ENCODE assay signal across 9 mouse cellular contexts in genomic region chr6:99684899-99685298, GRCm38 (mm10). TPM values are rescaled to one million over a fixed set of nuclear protein-coding genes. Genes with fewer than 3 reads are reported as not detected.
A peak's percentile ranks its signal among the peaks of the same experiment; 100 is the strongest.
DNase-seq lines count a peak whose midpoint lies in the region; ATAC-seq and TF ChIP-seq lines count a peak whose summit lies in the region.
"Had no signal": no experiment of that assay in that cellular context is flagged by ENCODE, and none has a peak within 500 bp of the region (broad histone marks: within the 10 kb centered on the region; RNA-seq: fewer than 3 reads in every experiment).

No protein-coding gene starts in this region.

- peak; percentile 71 for TF ChIP-seq CTCF in hindbrain, postnatal 0 days (IDR thresholded peaks at IDR 0.05; ENCODE audit: low read depth)

- WGBS in hindbrain, postnatal 0 days, result 54% methylated on average over 5 of the region's 5 CpGs
- WGBS in hindbrain, embryonic 12.5 days, result 54% methylated on average over 5 of the region's 5 CpGs
- 57% methylated on average over 5 of the region's 5 CpGs for WGBS in intestine, embryonic 16.5 days
- 60% methylated on average over 5 of the region's 5 CpGs for WGBS in forebrain, embryonic 13.5 days

- DNase-seq in hindbrain, postnatal 0 days (ENCODE audit: low spot score), result peak; percentile 39
- peak; percentile 72 for DNase-seq in CD4-positive helper T cell, adult 2 months (ENCODE audit: low read depth, low spot score)
- DNase-seq in adipocyte (ENCODE audit: low spot score), result peak; percentile 22
- DNase-seq in gastrocnemius, adult 8-10 months (ENCODE audit: low spot score in 2 of 2), result no peak

- no peak overlapping the region for H3K4me2 ChIP-seq in hindbrain, postnatal 0 days (ENCODE audit: low read depth, low read length)
- no peak overlapping the region for H3K4me2 ChIP-seq in hindbrain, embryonic 12.5 days (replicated peaks)
- H3K4me2 ChIP-seq in intestine, embryonic 16.5 days (ENCODE audit: low read depth, low read length), result no peak overlapping the region
- H3K4me2 ChIP-seq in forebrain, embryonic 13.5 days, result no peak overlapping the region

- H3K9me3 ChIP-seq in hindbrain, postnatal 0 days (ENCODE audit: low read length), result no peaks in the 10 kb centered on the region
- no peaks in the 10 kb centered on the region; the same call in 1 of the 2 replicates for H3K9me3 ChIP-seq in hindbrain, embryonic 12.5 days (replicated peaks)
- H3K9me3 ChIP-seq in intestine, embryonic 16.5 days (ENCODE audit: control insufficient read depth, low read length), result no peaks in the 10 kb centered on the region
- H3K9me3 ChIP-seq in forebrain, embryonic 13.5 days (replicated peaks), result peaks cover 4% of the 10 kb centered on the region

- no peaks in the 10 kb centered on the region for H3K27me3 ChIP-seq in hindbrain, postnatal 0 days (ENCODE audit: insufficient read depth, low read length)
- H3K27me3 ChIP-seq in hindbrain, embryonic 12.5 days, result 0 out of 2 replicates have a peak, but pooled peaks cover 2% of the 10 kb centered on the region
- peaks cover 3% of the 10 kb centered on the region; the same call in 1 of the 2 replicates for H3K27me3 ChIP-seq in intestine, embryonic 16.5 days (replicated peaks; ENCODE audit: control insufficient read depth, insufficient read depth, low read length)
- H3K27me3 ChIP-seq in forebrain, embryonic 13.5 days, result 0 out of 2 replicates have a peak, but pooled peaks cover 6% of the 10 kb centered on the region

- H3K27ac ChIP-seq in hindbrain, postnatal 0 days, result no peak overlapping the region
- no peak overlapping the region for H3K27ac ChIP-seq in hindbrain, embryonic 12.5 days
- no peak overlapping the region for H3K27ac ChIP-seq in intestine, embryonic 16.5 days (ENCODE audit: low read length)
- H3K27ac ChIP-seq in forebrain, embryonic 13.5 days, result no peak overlapping the region

- H3K4me1 ChIP-seq in hindbrain, postnatal 0 days (ENCODE audit: insufficient read depth, low read length), result no peaks in the 10 kb centered on the region
- H3K4me1 ChIP-seq in hindbrain, embryonic 12.5 days, result no peaks in the 10 kb centered on the region
- no peaks in the 10 kb centered on the region for H3K4me1 ChIP-seq in intestine, embryonic 16.5 days (ENCODE audit: control insufficient read depth, insufficient read depth, low read length)
- H3K4me1 ChIP-seq in forebrain, embryonic 13.5 days, result no peaks in the 10 kb centered on the region

- H3K9ac ChIP-seq in hindbrain, postnatal 0 days (replicated peaks; ENCODE audit: low read length), result no peak overlapping the region
- H3K9ac ChIP-seq in hindbrain, embryonic 12.5 days, result no peak overlapping the region
- H3K9ac ChIP-seq in intestine, embryonic 16.5 days (ENCODE audit: low read depth, low read length), result no peak overlapping the region
- no peak overlapping the region for H3K9ac ChIP-seq in forebrain, embryonic 13.5 days

- H3K36me3 ChIP-seq in hindbrain, postnatal 0 days (ENCODE audit: insufficient read depth, low read length), result no peaks in the 10 kb centered on the region
- no peaks in the 10 kb centered on the region for H3K36me3 ChIP-seq in hindbrain, embryonic 12.5 days
- H3K36me3 ChIP-seq in intestine, embryonic 16.5 days (ENCODE audit: control insufficient read depth, insufficient read depth, low read length), result no peaks in the 10 kb centered on the region
- H3K36me3 ChIP-seq in forebrain, embryonic 13.5 days (ENCODE audit: poor library complexity, severe bottlenecking), result no peaks in the 10 kb centered on the region

- ATAC-seq in hindbrain, postnatal 0 days, result no peak
- no peak for ATAC-seq in hindbrain, embryonic 12.5 days (ENCODE audit: low FRiP score)
- ATAC-seq in megakaryocyte progenitor cell, adult 5-6 weeks (replicated peaks; ENCODE audit: poor library complexity), result peak; percentile 84
- no peak for ATAC-seq in intestine, embryonic 16.5 days
- no peak for ATAC-seq in forebrain, embryonic 13.5 days

- no peak overlapping the region for H3K4me3 ChIP-seq in hindbrain, postnatal 0 days (ENCODE audit: low read length)
- H3K4me3 ChIP-seq in hindbrain, embryonic 12.5 days, result no peak overlapping the region
- H3K4me3 ChIP-seq in intestine, embryonic 16.5 days (ENCODE audit: low read length), result no peak overlapping the region
- no peak overlapping the region for H3K4me3 ChIP-seq in forebrain, embryonic 13.5 days

RNA-seq across cellular contexts. Expression of gene Gpr27, which starts 7.6 kb away (rescaled TPM):
- total RNA-seq in hindbrain, postnatal 0 days (2014; rRNA removed), result 71.2 and 101 TPM in 2 replicates
- polyA plus RNA-seq in hindbrain, postnatal 0 days (2015; fragmentation: Nextera tagmentation; extraction: Ambion mirVana), result 18.8 and 19.8 TPM in 2 replicates
- 7.8 and 10.2 TPM in 2 replicates for polyA plus RNA-seq in hindbrain, embryonic 12.5 days (2016; fragmentation: Nextera tagmentation; extraction: Ambion mirVana)
- total RNA-seq in megakaryocyte progenitor cell, adult 5-6 weeks (2015), result 0.10 TPM in 1 of 2 replicates, not detected in the other
- not detected in 2 replicates for total RNA-seq in megakaryocyte progenitor cell, adult 5-6 weeks (2017)
- 1.2 TPM in 2 replicates for polyA plus RNA-seq in intestine, embryonic 16.5 days (2015; fragmentation: Nextera tagmentation; extraction: Ambion mirVana)
- total RNA-seq in gastrocnemius, adult 8-10 months (2022), result under 1 TPM; 0.34 to 0.87 (median 0.66) TPM
- 6.6 and 7.6 TPM in 2 replicates for polyA plus RNA-seq in forebrain, embryonic 13.5 days (2015; fragmentation: Nextera tagmentation; extraction: Ambion mirVana)

RNA-seq across cellular contexts. Expression of gene Gm20696, which starts 18.3 kb away (rescaled TPM):
- 2.9 and 3.6 TPM in 2 replicates for total RNA-seq in hindbrain, postnatal 0 days (2014; rRNA removed)
- polyA plus RNA-seq in hindbrain, postnatal 0 days (2015; fragmentation: Nextera tagmentation; extraction: Ambion mirVana), result 2.3 and 2.5 TPM in 2 replicates
- polyA plus RNA-seq in hindbrain, embryonic 12.5 days (2016; fragmentation: Nextera tagmentation; extraction: Ambion mirVana), result 4.4 and 4.6 TPM in 2 replicates
- 5.9 and 11.8 TPM in 2 replicates for total RNA-seq in megakaryocyte progenitor cell, adult 5-6 weeks (2015)
- 2.7 and 3.5 TPM in 2 replicates for total RNA-seq in megakaryocyte progenitor cell, adult 5-6 weeks (2017)
- 1.7 and 2.4 TPM in 2 replicates for polyA plus RNA-seq in intestine, embryonic 16.5 days (2015; fragmentation: Nextera tagmentation; extraction: Ambion mirVana)
- 1 to 10 TPM in 1 of 4 experiments, under 1 TPM in 3; 0.72 to 1.3 (median 0.81) TPM for total RNA-seq in gastrocnemius, adult 8-10 months (2022)
- 3.8 and 3.9 TPM in 2 replicates for polyA plus RNA-seq in forebrain, embryonic 13.5 days (2015; fragmentation: Nextera tagmentation; extraction: Ambion mirVana)

RNA-seq across cellular contexts. Expression of gene Eif4e3, which starts 18.3 kb away (rescaled TPM):
- 6.5 and 6.7 TPM in 2 replicates for total RNA-seq in hindbrain, postnatal 0 days (2014; rRNA removed)
- polyA plus RNA-seq in hindbrain, postnatal 0 days (2015; fragmentation: Nextera tagmentation; extraction: Ambion mirVana), result 6.5 and 6.6 TPM in 2 replicates
- 11.0 and 11.2 TPM in 2 replicates for polyA plus RNA-seq in hindbrain, embryonic 12.5 days (2016; fragmentation: Nextera tagmentation; extraction: Ambion mirVana)
- total RNA-seq in megakaryocyte progenitor cell, adult 5-6 weeks (2015), result 19.4 and 23.6 TPM in 2 replicates
- 19.8 and 20.8 TPM in 2 replicates for total RNA-seq in megakaryocyte progenitor cell, adult 5-6 weeks (2017)
- polyA plus RNA-seq in intestine, embryonic 16.5 days (2015; fragmentation: Nextera tagmentation; extraction: Ambion mirVana), result 9.0 and 10.1 TPM in 2 replicates
- 10 to 100 TPM; 30.8 to 37.5 (median 31.9) TPM for total RNA-seq in gastrocnemius, adult 8-10 months (2022)
- 10.5 and 11.5 TPM in 2 replicates for polyA plus RNA-seq in forebrain, embryonic 13.5 days (2015; fragmentation: Nextera tagmentation; extraction: Ambion mirVana)

RNA-seq across cellular contexts. Expression of gene Prok2, which starts 41.3 kb away (rescaled TPM):
- total RNA-seq in hindbrain, postnatal 0 days (2014; rRNA removed), result 0.11 TPM in 1 of 2 replicates, not detected in the other
- polyA plus RNA-seq in hindbrain, postnatal 0 days (2015; fragmentation: Nextera tagmentation; extraction: Ambion mirVana), result 0.41 and 0.44 TPM in 2 replicates
- polyA plus RNA-seq in hindbrain, embryonic 12.5 days (2016; fragmentation: Nextera tagmentation; extraction: Ambion mirVana), result 0.14 TPM in 1 of 2 replicates, not detected in the other
- 1.9 TPM in 1 of 2 replicates, not detected in the other for total RNA-seq in megakaryocyte progenitor cell, adult 5-6 weeks (2015)
- total RNA-seq in megakaryocyte progenitor cell, adult 5-6 weeks (2017), result not detected in 2 replicates
- not detected in 2 replicates for polyA plus RNA-seq in intestine, embryonic 16.5 days (2015; fragmentation: Nextera tagmentation; extraction: Ambion mirVana)
- total RNA-seq in gastrocnemius, adult 8-10 months (2022), result not detected
- polyA plus RNA-seq in forebrain, embryonic 13.5 days (2015; fragmentation: Nextera tagmentation; extraction: Ambion mirVana), result 1.3 and 1.5 TPM in 2 replicates
- polyA plus RNA-seq: large intestine, adult 2 months had no signal

Comparison
In these comparisons a context has a peak if more than half of its experiments do, and no peak if none do; other contexts are left out.
1. DNase-seq: peak in hindbrain, postnatal 0 days (single experiment), CD4-positive helper T cell, adult 2 months (single experiment) and adipocyte (single experiment); none in gastrocnemius, adult 8-10 months (0 of 2).